ENCODE assay signal across 23 mouse cellular contexts in the genomic region with DNA sequence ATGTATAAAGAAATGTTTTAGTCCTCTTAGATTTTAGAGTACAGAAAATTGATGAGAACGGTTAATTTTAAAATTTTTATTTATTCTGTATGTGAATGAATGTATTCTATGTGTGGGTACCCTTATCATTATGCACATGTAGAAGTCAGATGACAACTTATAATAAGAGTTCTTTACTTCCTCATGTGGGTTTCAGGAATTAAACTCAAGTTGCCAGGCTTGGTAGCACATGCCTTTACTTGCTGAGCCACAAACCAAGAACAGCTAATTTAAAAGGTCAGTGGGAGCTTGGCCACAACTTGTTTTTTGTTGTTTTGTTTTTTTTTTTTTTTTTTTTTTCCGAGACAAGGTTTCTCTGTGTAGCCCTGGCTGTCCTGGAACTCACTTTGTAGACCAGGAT. TPM values are rescaled to one million over a fixed set of nuclear protein-coding genes. Genes with fewer than 3 reads are reported as not detected.
"Had no signal": no experiment of that assay in that cellular context is flagged by ENCODE, and none has a peak within 500 bp of the region (broad histone marks: within the 10 kb centered on the region; RNA-seq: fewer than 3 reads in every experiment).

No protein-coding gene starts in this region.

- H3K4me1 ChIP-seq: lung, embryonic 15.5 days; midbrain, embryonic 10.5 days; midbrain, embryonic 12.5 days; neural tube, embryonic 13.5 days; neural tube, embryonic 15.5 days; stomach, embryonic 15.5 days had no signal

- H3K27ac ChIP-seq: liver, embryonic 14.5 days; lung, embryonic 15.5 days; midbrain, embryonic 10.5 days; midbrain, embryonic 12.5 days; neural tube, embryonic 13.5 days; neural tube, embryonic 15.5 days; stomach, embryonic 15.5 days; stomach, postnatal 0 days had no signal

- H3K4me3 ChIP-seq: lung, embryonic 15.5 days; midbrain, embryonic 10.5 days; midbrain, embryonic 12.5 days; myocyte; neural tube, embryonic 13.5 days; neural tube, embryonic 15.5 days; stomach, embryonic 15.5 days had no signal

- ATAC-seq: lung, postnatal 0 days; midbrain, embryonic 16.5 days had no signal

- H3K9me3 ChIP-seq: lung, embryonic 15.5 days; midbrain, embryonic 10.5 days; midbrain, embryonic 12.5 days; neural tube, embryonic 13.5 days; neural tube, embryonic 15.5 days; stomach, embryonic 15.5 days had no signal

- H3K4me2 ChIP-seq: lung, embryonic 15.5 days; midbrain, embryonic 12.5 days; neural tube, embryonic 13.5 days; neural tube, embryonic 15.5 days; stomach, embryonic 15.5 days had no signal

- H3K9ac ChIP-seq: liver, embryonic 14.5 days; lung, embryonic 15.5 days; midbrain, embryonic 12.5 days; neural tube, embryonic 13.5 days; neural tube, embryonic 15.5 days; stomach, embryonic 15.5 days had no signal

- DNase-seq: lung, adult 2 months; lung, postnatal 4 days; midbrain, embryonic 14.5 days; retina, postnatal 1 day; right cerebral cortex, adult 18-20 months; right cerebral cortex, postnatal 25 days; right cerebral cortex, postnatal 4 days; spleen, adult 18-20 months; thymus, adult 2 months; thymus, postnatal 25 days; thymus, postnatal 4 days had no signal

- H3K27me3 ChIP-seq: lung, embryonic 15.5 days; midbrain, embryonic 12.5 days; neural tube, embryonic 13.5 days; neural tube, embryonic 15.5 days; stomach, embryonic 15.5 days had no signal

RNA-seq across cellular contexts. Expression of gene Itpka, which starts 47.3 kb away (rescaled TPM):
- total RNA-seq: megakaryocyte-erythroid progenitor cell, adult 5-6 weeks had no signal
